Mouse (Mus musculus): ENCODE data around the gene Dedd2. TPM values are rescaled to one million over a fixed set of nuclear protein-coding genes. Genes with fewer than 3 reads are reported as not detected.
A peak's percentile ranks its signal among the peaks of the same experiment; 100 is the strongest.

Dedd2 gene
- polyA plus RNA-seq, 1 experiment: 8.8 TPM

GRCm38 (mm10) chr7:25210482-25210881 lies 9.9 kb downstream of the Dedd2 start:
- no peak overlapping the region for H3ac ChIP-seq (ENCODE audit: control insufficient read depth, insufficient read length)
- H3K79me2 ChIP-seq (ENCODE audit: control insufficient read depth, insufficient read depth): no peaks in the 10 kb centered on the region
- TF ChIP-seq MYOG (IDR thresholded peaks at IDR 0.05; ENCODE audit: control insufficient read depth in 1 of 3, insufficient read depth in 1 of 3, insufficient read length in 2 of 3, low read depth in 2 of 3) (peak in 1 of 3 experiments; percentile 10), E2F4 (IDR thresholded peaks at IDR 0.05; ENCODE audit: insufficient read depth) (no peak), MYOD1 (IDR thresholded peaks at IDR 0.05; ENCODE audit: control insufficient read depth in 1 of 3, insufficient read length in 2 of 3, low read depth in 2 of 3) (peak in 1 of 3 experiments; percentile 52), CEBPB (IDR thresholded peaks at IDR 0.05; ENCODE audit: insufficient read depth, poor library complexity, severe bottlenecking) (no peak), SRF (IDR thresholded peaks at IDR 0.05; ENCODE audit: control insufficient read depth, insufficient read length, low read depth) (no peak)
- no peak overlapping the region for H3K4me3 ChIP-seq
- H3K4me2 ChIP-seq (ENCODE audit: low read depth): no peak overlapping the region
- H3K27me3 ChIP-seq (ENCODE audit: control insufficient read depth, insufficient read depth, insufficient read length): no peaks in the 10 kb centered on the region
- no peaks in the 10 kb centered on the region for H3K36me3 ChIP-seq (ENCODE audit: control insufficient read depth, insufficient read depth)

DNA sequence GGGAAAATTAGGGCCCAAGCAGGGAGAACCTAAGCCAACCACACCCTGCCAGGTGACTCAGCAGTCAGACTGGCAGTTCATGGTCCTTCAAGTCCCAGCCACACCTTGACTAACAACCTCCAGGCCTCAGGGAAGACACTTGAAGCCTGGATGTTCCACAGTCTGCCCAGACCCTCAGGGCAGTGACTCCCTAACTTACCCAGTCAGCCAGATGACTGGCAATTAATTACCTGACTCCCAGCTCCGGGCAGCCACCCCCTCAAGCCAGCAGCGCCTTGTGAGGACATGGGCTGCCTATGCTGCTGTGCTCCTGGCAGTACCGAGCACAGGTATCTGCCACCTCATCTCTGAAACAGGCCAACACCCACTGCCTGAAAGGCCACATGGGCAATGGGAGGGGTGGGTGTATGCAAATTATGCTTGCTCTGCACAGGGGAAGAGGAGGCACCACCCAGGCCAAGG lies 11.2 kb downstream of the Dedd2 start:
- H3K27me3 ChIP-seq (ENCODE audit: control insufficient read depth, insufficient read depth, insufficient read length): no peaks in the 10 kb centered on the region
- no peaks in the 10 kb centered on the region for H3K36me3 ChIP-seq (ENCODE audit: control insufficient read depth, insufficient read depth)
- no peak overlapping the region for H3K4me2 ChIP-seq (ENCODE audit: low read depth)
- H3K4me3 ChIP-seq: no peak overlapping the region
- no peak overlapping the region for H3ac ChIP-seq (ENCODE audit: control insufficient read depth, insufficient read length)
- TF ChIP-seq TCF3 (IDR thresholded peaks at IDR 0.05; ENCODE audit: insufficient read length, low read depth): no peak
- no peak for TF ChIP-seq MYOG (IDR thresholded peaks at IDR 0.05; ENCODE audit: control insufficient read depth in 1 of 3, insufficient read depth in 1 of 3, insufficient read length in 2 of 3, low read depth in 2 of 3)
- TF ChIP-seq E2F4 (IDR thresholded peaks at IDR 0.05; ENCODE audit: insufficient read depth): no peak
- no peak for TF ChIP-seq CEBPB (IDR thresholded peaks at IDR 0.05; ENCODE audit: insufficient read depth, poor library complexity, severe bottlenecking)
- no peak for TF ChIP-seq USF1 (IDR thresholded peaks at IDR 0.05; ENCODE audit: low read depth)
- no peak for TF ChIP-seq POLR2AphosphoS2 (IDR thresholded peaks at IDR 0.05; ENCODE audit: insufficient read length, low read depth)
- no peak for TF ChIP-seq POLR2A (IDR thresholded peaks at IDR 0.05; ENCODE audit: insufficient read length, low read depth)
- no peak for TF ChIP-seq SRF (IDR thresholded peaks at IDR 0.05; ENCODE audit: control insufficient read depth, insufficient read length, low read depth)
- no peak for TF ChIP-seq TCF12 (IDR thresholded peaks at IDR 0.05; ENCODE audit: insufficient read depth, poor library complexity, severe bottlenecking)
- no peak for TF ChIP-seq REST (IDR thresholded peaks at IDR 0.05; ENCODE audit: insufficient read depth, insufficient read length)
- no peak for TF ChIP-seq MYOD1 (IDR thresholded peaks at IDR 0.05; ENCODE audit: control insufficient read depth in 1 of 3, insufficient read length in 2 of 3, low read depth in 2 of 3)
- no peak for TF ChIP-seq MAX (IDR thresholded peaks at IDR 0.05; ENCODE audit: low read depth)
- no peaks in the 10 kb centered on the region for H3K79me2 ChIP-seq (ENCODE audit: control insufficient read depth, insufficient read depth)

- H3K27me3 ChIP-seq (ENCODE audit: control insufficient read depth, insufficient read depth, insufficient read length): no peaks in the 10 kb centered on the region
- no peaks in the 10 kb centered on the region for H3K79me2 ChIP-seq (ENCODE audit: control insufficient read depth, insufficient read depth)
- no peak overlapping the region for H3K4me3 ChIP-seq
- H3ac ChIP-seq (ENCODE audit: control insufficient read depth, insufficient read length): no peak overlapping the region
- TF ChIP-seq REST (IDR thresholded peaks at IDR 0.05; ENCODE audit: insufficient read depth, insufficient read length) (no peak), TCF12 (IDR thresholded peaks at IDR 0.05; ENCODE audit: insufficient read depth, poor library complexity, severe bottlenecking) (no peak), POLR2AphosphoS2 (IDR thresholded peaks at IDR 0.05; ENCODE audit: insufficient read length, low read depth) (no peak)
- no peak overlapping the region for H3K4me2 ChIP-seq (ENCODE audit: low read depth)
- no peaks in the 10 kb centered on the region for H3K36me3 ChIP-seq (ENCODE audit: control insufficient read depth, insufficient read depth)
These were observed 14.2 kb downstream of the Dedd2 start for GRCm38 (mm10) chr7:25206094-25206830.

GRCm38 (mm10) chr7:25205355-25206093 lies 14.9 kb downstream of the Dedd2 start:
- TF ChIP-seq E2F4 (IDR thresholded peaks at IDR 0.05; ENCODE audit: insufficient read depth) (no peak), REST (IDR thresholded peaks at IDR 0.05; ENCODE audit: insufficient read depth, insufficient read length) (no peak), TCF3 (IDR thresholded peaks at IDR 0.05; ENCODE audit: insufficient read length, low read depth) (no peak)
- Histone ChIP-seq H3K4me2 (ENCODE audit: low read depth) (no peak overlapping the region), H3K36me3 (ENCODE audit: control insufficient read depth, insufficient read depth) (no peaks in the 10 kb centered on the region), H3K4me3 (no peak overlapping the region), H3ac (ENCODE audit: control insufficient read depth, insufficient read length) (no peak overlapping the region), H3K27me3 (ENCODE audit: control insufficient read depth, insufficient read depth, insufficient read length) (no peaks in the 10 kb centered on the region), H3K79me2 (ENCODE audit: control insufficient read depth, insufficient read depth) (no peaks in the 10 kb centered on the region)

- no peak overlapping the region for H3ac ChIP-seq (ENCODE audit: control insufficient read depth, insufficient read length)
- H3K27me3 ChIP-seq (ENCODE audit: control insufficient read depth, insufficient read depth, insufficient read length): no peaks in the 10 kb centered on the region
- H3K79me2 ChIP-seq (ENCODE audit: control insufficient read depth, insufficient read depth): no peaks in the 10 kb centered on the region
- H3K4me2 ChIP-seq (ENCODE audit: low read depth): no peak overlapping the region
- H3K36me3 ChIP-seq (ENCODE audit: control insufficient read depth, insufficient read depth): no peaks in the 10 kb centered on the region
- no peak overlapping the region for H3K4me3 ChIP-seq
- TF ChIP-seq USF1 (IDR thresholded peaks at IDR 0.05; ENCODE audit: low read depth) (no peak), MYOD1 (IDR thresholded peaks at IDR 0.05; ENCODE audit: control insufficient read depth in 1 of 3, insufficient read length in 2 of 3, low read depth in 2 of 3) (no peak), REST (IDR thresholded peaks at IDR 0.05; ENCODE audit: insufficient read depth, insufficient read length) (no peak), TCF12 (IDR thresholded peaks at IDR 0.05; ENCODE audit: insufficient read depth, poor library complexity, severe bottlenecking) (no peak), MYOG (IDR thresholded peaks at IDR 0.05; ENCODE audit: control insufficient read depth in 1 of 3, insufficient read depth in 1 of 3, insufficient read length in 2 of 3, low read depth in 2 of 3) (no peak), SRF (IDR thresholded peaks at IDR 0.05; ENCODE audit: control insufficient read depth, insufficient read length, low read depth) (no peak), POLR2AphosphoS2 (IDR thresholded peaks at IDR 0.05; ENCODE audit: insufficient read length, low read depth) (no peak), CEBPB (IDR thresholded peaks at IDR 0.05; ENCODE audit: insufficient read depth, poor library complexity, severe bottlenecking) (no peak), TCF3 (IDR thresholded peaks at IDR 0.05; ENCODE audit: insufficient read length, low read depth) (no peak), E2F4 (IDR thresholded peaks at IDR 0.05; ENCODE audit: insufficient read depth) (no peak), MAX (IDR thresholded peaks at IDR 0.05; ENCODE audit: low read depth) (no peak), POLR2A (IDR thresholded peaks at IDR 0.05; ENCODE audit: insufficient read length, low read depth) (no peak)
These were observed 16.8 kb downstream of the Dedd2 start for GRCm38 (mm10) chr7:25203624-25204023.

All from myocyte (in vitro differentiated cells).